Mouse (Mus musculus) CD4-positive, CD25-positive, alpha-beta regulatory T cell, adult 2 months (primary cell): ENCODE measurements around the gene F8.
A peak's percentile ranks its signal among the peaks of the same experiment; 100 is the strongest.

Experiments
- DNase-seq: peaks from one replicate; pipeline ENCODE4 v3.0.0-alpha.2; 2012; ENCODE audit warnings: low read depth, low spot score

The F8 gene

GRCm38 (mm10) chrX:75138182-75138581 lies 244.2 kb downstream of the F8 start:
- DNase-seq: no peak

DNA sequence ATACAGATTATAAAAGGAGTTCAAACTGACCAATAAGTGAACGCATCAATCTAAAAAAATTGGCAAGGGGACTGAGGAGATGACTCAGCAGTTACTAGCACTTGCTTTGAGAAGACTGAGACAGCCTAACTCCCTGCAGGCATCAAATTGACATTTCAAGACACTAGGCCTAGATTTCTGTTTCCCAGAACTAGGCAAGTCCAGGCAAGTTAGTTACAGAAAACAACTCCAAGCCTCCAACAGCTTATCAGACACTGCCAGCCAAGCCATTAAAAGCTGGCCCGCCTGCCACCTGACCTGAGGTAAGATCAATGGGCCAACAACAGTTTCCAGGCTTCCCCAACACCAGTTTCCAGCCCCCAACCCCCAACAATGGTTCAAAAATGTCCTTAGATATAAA lies 244.7 kb downstream of the F8 start:
- DNase-seq: no peak

- no peak for DNase-seq
Observed at GRCm38 (mm10) chrX:75136938-75137337, 245.5 kb downstream of the F8 start.

DNA sequence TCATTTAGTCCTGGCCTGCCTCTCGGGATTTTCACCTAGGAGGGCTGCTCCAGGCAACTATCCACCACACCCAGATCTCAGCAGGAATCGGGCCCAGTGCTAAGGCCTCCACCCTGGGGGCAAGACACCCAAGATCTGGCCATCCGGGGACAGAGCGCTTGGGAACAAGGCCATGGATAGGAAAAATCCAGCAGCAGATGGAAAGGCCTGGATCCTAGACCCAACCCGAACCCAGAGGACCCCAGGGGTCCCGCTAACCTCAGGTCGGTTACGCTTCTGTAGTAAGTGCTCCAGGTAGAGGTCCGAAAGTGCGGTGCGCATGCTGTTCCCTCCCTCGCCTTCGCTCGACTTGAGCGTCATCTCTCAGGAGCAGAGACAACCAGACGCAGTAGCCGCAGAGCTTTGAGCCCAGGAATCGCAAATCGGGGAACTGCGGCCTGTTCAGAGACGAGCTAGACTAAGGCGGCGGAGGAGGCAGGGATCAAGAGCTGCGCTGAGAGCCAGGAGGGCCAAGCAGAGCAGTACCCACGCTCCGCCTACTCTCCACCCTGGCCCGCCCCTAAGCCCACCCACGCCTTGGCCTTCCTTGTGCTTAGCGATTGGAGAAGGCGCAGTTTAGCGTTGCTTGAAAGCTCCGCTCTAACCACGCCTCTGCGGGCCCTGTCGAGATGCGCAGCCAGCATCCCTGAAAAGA lies 251.8 kb downstream of the F8 start, which contains the start of gene Mpp1:
Gene Mpp1 (minus strand): TSS at position 550 of the 694 bp plus-strand sequence.
- DNase-seq: peak; percentile 88

- no peak for DNase-seq
Observed at GRCm38 (mm10) chrX:75129474-75129873, 252.9 kb downstream of the F8 start.

GRCm38 (mm10) chrX:75128333-75128980 lies 254.0 kb downstream of the F8 start:
- peak; percentile 27 for DNase-seq

DNA sequence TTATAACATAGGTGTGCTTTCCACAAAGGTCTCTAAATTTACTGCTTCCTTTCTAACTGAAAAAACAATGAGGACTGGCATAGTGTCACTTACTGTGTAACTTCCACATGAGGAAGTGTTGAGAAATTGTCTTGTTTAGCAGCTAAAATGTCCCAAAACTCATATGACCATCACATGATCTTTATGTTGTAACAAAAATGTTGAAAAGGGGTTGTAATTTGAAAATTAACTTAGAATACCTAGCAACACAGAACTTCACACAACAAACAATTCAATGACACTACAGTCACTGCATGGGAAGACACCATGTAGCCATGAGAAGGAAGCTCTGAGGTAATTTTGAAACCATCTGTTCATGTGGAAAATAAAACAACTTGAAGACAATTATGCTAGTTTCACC lies 255.5 kb downstream of the F8 start:
- no peak for DNase-seq

- DNase-seq: no peak
Observed at GRCm38 (mm10) chrX:75125606-75126005, 256.8 kb downstream of the F8 start.
